Mouse (Mus musculus) thymus, postnatal 36 days (tissue): ENCODE measurements around the gene Traf6.

Source experiments
- DNase-seq, 2 experiments: peaks; one replicate each; pipeline ENCODE4 v3.0.0; 2022; ENCODE audit warnings: mixed read lengths in 2 of 2

Gene Traf6

DNA sequence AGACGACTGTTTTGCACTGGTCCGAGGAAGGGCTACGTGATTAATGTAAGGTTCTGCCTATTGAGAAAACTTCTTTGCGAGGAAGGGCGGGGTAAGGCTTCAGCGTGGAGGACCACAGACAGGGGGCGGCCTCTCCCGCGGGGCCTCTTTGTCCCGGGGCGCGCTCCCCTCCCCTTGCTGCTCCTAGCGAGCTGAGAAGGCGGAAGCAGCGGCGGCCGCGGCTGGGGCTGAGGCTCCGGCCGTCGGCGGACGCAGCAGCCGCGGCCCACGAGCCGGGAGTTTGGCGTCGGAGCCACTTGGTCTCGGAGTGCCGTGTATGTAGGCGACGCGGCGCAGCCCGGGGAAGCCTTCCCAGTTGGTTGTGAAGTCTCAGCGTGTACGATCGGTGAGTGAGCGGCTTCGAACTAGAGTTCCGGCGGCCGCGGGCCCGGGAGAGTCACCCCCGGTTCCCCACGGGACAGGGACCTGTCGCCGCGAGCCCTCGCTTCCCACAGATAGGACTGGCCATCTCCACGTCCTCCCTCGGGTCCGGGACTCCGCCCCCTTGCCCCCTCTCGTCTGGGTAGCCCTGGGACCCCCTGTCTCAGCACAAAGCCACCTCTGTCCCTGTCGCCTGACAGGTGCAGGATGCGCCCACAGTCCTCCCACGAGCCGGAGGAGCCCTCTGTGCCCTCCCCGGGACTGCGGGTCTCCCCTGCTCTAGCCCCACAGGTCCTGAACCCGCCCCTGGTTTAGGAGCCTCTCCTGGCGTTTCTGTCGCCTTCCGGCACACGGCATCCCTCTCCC is at the start of gene Traf6:
TSS of gene Traf6 (plus strand) at position 194 of the 786 bp plus-strand sequence.
- peak; percentile 88 to 89 for DNase-seq

DNA sequence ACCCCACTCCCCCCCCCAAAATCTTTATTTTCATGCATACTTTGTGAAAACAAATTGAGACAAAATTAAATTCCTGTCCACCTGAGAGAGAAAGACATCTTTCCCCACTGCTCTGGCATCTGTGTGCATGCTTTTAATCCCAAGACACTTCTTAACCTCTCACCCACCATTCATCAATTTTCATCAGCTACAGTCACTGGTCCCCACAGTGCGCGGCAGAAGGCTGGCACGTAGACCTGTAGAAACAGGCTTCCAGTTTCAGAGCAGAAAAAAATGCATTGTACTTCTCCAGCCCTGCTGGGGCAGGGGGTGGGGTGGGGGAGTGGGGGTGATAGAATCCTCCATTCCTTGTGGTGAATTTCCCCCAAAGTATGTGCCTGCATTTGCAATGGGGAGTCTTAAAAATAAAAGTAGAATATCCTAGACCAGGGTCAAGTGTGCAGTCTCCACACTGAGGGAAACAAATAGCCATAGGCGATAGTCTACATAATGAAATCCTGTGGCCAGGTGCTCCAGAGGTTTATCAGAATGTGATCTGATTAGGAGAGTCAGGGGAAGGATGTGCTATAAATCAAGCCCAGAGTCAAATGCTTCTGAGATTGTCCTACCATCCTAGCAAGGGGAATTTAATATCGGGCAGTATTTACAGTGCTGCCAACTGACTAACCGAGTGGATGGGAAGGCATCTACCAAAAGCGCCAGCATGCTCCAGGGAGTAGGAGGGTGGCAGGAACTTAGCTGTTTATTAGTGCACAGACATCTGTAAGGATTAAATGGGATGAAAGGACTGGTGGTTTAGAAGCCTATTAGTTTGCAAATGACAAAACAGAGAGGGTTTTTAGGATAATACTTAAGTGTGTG is 39.0 kb upstream of the Traf6 start:
- no peak for DNase-seq

DNA sequence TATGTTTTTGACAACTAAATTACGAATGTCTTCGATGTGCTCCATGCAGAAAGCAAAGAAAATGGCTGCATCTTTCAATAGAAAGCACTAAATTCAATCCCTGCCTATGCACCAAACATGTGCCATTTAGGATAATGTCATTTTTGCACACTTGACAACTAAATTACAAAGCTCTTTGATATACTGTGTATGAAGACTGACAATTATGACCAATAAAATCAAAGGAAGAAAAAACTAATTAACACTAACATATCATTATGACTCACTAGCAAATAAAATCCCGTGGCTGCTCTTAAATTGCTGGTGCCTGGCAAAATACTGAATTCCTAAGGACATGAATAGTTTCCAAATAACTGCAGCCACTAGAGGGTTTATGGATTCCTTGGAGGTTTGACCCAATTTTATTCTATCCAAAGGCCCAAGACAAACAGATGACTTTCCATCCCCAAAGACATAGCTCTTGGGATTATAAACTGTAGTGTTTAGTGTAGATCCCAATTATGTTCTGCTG is 38.3 kb upstream of the Traf6 start:
- DNase-seq: no peak

DNA sequence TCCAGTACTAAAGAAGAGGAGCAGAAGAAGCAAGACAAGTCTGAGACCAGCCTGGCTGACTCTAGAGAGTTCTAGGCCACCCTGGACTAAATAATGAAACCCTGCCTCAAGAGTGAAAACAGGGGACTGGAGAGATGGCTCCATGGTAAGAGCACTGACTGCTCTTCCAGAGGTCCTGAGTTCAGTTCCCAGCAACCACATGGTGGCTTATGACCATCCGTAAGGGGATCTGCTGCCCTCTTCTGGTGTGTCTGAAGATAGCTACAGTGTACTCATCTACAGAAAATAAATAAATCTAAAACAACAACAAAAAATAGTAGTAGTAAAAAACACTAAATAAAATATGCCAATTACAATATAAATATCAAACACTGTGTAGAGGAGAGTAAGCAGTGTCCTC is 32.4 kb upstream of the Traf6 start:
- DNase-seq: peak in 1 of 2 experiments; percentile 45

DNA sequence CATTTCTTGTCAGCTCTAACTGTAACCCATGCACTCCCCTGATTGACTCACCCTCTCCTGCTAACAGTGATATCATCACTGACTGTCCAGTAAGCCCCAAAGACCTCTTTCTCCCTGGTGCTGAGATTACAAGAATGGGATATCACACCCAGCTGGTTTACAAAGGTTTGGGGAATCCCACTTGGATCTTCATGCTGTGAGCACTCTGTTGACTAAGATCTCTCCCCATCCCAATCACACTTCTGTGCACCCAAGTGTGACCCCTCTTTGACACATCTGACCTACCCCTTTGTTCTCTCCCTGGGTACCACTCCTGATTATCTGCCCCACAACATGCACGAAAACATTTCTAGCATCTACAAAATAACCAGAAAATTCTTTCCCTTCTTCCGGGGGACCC is 29.9 kb upstream of the Traf6 start:
- no peak for DNase-seq

DNA sequence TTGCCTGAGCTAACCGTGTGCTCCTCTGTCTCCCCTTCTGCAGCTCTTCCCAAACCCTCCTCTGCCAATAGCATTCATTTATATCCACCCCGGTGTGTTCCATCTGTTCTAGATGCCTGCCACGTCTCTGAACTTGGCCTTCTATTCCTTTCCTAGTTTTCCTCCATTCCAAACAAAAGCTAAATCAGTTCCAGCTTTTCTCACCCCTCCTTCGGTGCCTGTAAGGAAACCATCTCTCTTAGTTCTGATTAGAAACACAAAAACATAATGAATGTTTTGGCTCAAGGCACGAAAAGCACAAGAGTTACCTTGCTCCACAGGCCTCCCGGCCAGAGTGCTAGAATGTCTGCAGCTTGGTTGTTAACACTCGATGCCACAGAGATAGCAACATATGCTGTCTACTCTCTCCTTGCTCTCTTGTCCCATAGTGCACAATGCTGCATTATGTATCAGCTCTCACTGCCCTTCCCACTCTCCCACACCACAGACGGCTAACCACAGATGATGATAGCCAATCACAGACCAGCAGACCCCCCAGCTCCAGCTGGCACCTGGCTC is 29.0 kb upstream of the Traf6 start, which contains the start of the genes Rag1 and B230118H07Rik:
TSS of gene Rag1 (minus strand) at position 388 of the 558 bp plus-strand sequence.
TSS of gene B230118H07Rik (minus strand) at position 419 of the 558 bp plus-strand sequence.
- peak; percentile 79 to 89 for DNase-seq

DNA sequence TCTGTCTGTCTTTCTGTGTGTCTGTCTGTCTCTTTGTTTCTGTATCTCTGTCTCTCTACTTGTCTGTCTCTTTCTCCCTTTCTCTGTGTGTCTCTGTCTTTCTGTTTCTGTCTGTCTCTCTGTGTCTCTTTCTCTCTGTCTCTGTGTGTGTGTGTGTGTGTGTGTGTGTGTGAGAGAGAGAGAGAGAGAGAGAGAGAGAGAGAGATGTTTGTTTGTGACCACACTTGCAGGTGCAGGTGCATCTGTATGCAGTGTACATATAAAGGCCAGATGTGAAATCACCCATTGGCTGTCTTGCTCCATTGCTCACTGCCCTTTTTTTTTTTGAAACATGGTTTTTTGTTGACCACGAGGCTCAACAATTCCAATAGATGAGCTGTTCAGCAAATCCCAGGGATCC is 27.8 kb upstream of the Traf6 start:
- peak in 1 of 2 experiments; percentile 52 for DNase-seq

DNA sequence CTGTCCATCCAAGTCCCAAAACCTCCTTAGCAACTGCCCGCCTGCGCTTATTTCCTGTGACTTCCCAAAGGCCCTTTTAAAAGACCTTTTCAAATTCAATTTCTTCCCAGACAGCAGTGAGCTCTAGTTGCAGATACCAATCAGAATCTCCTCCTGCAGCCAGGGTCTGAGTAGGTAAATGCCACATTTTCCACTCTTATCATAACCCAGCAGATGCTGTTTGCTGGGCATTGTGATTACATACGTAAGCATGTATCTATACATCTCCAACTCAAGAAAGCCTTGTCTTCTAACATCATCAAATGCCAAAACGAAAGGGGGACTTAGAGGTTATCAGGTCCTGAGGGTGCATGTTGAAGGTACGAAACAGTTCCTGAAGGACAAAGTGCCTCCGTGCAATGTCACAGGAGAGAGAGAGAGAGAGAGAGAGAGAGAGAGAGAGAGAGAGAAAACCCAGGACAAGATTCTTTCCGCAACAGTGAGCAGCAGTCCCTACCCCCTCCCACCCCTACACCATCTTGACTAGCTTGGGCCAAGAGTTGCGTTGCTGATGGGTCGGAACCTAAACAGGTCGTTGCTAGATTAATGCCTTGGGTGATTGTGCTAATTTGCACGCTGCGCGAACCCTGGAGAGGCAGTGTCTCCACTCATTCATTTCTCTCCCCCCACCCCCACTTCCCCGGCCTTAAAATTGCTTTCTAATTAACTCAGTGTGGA is 25.9 kb upstream of the Traf6 start:
- peak in 1 of 2 experiments; percentile 28 for DNase-seq

DNA sequence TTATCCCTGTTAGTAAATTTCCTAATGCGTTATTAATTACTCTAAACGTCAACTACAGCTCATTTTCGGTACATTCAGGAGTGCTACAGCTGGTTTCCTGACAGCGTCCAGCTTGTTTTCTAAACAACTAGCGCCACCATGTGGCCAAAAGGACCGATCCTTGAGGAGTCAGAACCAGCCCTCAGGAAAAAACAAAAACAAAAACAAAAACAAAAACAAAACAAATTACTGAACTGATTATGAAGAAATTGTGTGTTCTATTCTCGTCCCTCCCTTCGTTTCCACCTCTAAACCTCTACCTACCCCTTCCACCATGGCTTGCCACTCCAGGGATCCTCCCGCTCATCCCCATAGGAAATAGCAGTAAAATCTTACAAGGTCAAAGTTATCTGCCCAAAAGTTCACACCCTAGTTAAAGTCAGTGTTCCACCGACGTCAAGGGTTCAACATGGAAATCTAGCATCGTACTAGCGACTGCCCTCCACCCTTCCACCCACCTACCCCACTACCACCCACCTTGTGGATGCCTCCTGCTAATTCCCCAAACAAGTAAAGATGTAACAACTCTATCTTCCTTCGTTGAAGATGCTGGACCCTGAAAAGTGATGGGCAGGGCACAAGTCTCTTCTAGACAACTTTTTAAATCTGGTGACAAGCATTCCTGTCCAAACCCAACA is 25.2 kb upstream of the Traf6 start:
- DNase-seq: peak; percentile 80 to 81

DNA sequence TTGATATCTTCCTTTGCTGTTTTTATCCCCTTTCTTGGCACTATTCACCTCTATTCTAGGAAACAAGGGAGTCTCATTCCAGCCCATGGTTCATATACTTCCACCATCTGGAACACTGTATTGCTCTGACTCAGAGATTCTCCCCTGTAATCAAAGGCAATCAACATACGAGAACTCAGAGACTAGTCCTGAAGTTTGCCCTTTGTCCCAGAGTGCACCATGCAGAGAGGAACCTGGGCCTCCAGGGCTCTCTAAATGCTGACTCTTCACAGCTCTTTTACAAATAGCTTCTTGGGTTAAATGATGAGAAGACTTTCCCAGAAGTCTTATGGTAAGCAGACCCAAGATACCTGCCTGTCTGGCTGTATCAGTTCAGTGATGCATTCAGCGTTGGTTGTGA is 17.7 kb upstream of the Traf6 start:
- no peak for DNase-seq

DNA sequence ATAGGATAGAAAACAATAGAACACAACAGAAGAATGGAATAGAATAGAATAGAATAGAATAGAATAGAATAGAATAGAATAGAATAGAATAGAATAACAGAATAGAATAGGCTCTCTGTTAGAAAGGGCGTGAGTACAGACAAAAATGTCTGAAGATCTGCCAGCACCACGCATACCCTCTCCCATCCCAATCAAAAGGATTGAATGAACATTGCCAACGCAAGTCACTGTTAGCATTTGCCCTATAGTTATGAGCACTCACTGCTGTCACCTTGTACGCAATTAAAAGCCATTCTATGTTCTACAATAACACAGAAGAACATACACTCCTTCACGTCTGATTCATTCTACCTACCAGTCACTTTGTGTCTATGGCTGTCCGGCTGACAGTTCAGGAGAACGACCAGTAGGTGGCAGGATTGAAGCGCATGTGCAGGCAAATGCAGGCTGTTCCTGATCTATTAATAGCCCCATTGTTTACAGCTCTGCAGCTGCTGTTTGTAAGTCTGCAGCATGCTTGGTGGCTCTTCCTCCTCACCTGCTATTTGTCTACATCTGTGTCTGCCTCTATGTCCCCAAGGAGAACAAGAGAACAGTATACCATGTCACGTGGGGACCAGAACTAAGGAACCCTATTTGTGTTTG is 13.0 kb upstream of the Traf6 start:
- peak; percentile 70 to 73 for DNase-seq

DNA sequence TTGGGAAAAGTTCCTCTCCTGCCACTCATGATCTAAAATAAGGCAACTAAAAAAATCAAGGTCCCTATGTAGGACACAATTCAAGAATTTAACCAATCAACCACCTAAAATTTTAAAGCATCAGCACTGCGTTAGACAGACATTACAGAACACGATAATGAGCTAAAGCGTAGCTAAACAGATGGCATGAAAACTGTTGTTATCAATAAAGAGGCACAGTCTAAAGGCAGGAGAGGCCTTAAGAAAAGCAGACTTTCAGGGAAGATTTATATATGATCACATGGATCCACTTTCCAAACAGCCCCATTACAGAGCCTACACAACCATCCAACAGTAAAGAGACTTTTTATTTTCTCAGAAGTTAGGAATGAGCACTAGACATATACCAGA is 12.5 kb upstream of the Traf6 start:
- no peak for DNase-seq

DNA sequence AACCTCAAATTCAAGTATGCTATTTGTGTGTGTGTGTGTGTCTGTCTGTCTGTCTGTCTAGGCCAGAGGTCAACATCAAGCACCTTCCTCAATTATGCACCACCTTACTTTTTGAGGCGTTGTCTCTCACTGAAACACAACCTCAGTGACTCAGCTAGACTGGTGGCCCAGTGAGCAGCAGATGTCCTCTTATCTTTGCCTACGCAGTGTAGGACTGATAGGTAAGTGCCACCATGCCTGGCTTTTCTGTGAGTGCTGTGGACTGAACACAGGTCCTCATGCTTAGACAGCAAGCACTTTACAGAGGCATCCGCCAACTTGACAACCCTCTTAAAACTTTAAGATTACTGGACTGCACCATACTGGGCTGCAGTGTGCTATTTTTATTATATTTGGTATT is 9.5 kb upstream of the Traf6 start:
- no peak for DNase-seq

DNA sequence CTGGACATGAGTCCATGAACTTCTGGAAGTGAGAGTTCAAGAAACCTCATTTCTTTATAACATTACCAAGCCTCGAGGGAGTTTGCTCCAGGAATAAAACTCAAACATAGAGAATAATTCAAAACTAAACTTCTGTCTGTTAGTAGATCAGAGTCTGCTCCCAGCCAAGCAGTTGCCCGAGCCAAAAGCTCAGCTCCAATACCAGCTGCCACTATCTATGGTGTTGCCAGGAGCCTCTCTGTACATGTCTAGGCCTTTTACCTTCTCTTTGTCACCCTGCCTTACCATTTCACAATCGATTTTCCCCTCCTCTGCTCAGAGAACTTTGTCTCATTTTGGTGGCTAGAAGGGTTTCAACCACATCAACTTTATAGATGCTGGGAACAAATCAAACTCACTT is 4.7 kb upstream of the Traf6 start:
- no peak for DNase-seq

DNA sequence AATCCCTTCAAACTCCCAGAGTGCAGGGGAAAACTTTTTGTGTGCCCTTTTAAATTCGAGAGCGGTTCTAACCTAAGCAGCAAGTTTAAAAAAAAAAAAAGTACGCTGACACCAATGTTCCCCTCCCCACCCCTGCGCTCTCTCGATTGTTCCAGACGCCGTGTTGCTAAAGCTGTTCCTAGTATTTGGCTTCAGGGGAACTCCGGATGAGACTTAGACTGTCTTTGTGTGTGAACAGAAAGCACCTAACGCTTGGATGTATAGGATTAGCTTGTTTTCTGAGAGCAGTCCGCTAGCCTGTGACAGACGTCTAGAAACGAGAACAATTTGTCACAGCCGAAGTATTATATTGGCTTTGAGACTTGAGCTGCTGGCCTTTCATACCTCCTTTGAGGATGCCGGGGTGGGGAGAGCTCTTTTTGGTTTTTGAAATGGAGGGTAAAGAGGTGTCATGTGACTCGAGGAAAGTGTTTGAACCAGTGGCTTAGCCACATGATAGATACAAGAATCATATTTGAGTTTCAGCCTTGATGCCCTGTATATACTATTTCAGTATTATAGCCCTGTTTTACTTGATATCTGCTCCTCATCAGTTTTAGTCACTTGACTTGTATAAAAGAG is 1.0 kb downstream of the Traf6 start:
- peak; percentile 13 to 14 for DNase-seq

DNA sequence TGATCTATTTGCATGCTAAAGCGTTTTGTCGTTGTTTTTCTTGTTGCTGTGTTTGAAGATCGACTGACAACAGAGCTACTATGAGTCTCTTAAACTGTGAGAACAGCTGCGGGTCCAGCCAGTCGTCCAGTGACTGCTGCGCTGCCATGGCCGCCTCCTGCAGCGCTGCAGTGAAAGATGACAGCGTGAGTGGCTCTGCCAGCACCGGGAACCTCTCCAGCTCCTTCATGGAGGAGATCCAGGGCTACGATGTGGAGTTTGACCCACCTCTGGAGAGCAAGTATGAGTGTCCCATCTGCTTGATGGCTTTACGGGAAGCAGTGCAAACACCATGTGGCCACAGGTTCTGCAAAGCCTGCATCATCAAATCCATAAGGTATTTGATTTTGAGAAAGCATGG is 6.2 kb downstream of the Traf6 start:
- DNase-seq: no peak

DNA sequence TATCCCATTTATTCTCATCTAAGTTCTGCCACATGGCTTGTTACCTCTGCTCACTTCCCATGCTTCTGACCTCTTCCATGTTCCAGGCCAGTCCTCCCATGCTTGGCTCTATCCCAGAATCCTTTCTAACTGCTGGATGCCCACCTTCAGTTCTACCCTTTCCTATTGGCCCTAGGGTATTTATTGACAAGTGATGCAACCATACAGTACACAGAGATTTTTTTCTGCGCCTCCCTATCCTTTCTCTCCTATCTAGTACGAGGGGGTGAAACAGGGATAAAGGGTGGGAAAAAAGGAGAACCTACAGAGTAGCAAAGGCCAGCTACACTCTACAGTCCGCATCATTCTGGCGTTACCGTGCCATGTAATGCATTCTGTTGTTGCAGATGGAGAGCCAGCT is 9.8 kb downstream of the Traf6 start:
- DNase-seq: no peak

DNA sequence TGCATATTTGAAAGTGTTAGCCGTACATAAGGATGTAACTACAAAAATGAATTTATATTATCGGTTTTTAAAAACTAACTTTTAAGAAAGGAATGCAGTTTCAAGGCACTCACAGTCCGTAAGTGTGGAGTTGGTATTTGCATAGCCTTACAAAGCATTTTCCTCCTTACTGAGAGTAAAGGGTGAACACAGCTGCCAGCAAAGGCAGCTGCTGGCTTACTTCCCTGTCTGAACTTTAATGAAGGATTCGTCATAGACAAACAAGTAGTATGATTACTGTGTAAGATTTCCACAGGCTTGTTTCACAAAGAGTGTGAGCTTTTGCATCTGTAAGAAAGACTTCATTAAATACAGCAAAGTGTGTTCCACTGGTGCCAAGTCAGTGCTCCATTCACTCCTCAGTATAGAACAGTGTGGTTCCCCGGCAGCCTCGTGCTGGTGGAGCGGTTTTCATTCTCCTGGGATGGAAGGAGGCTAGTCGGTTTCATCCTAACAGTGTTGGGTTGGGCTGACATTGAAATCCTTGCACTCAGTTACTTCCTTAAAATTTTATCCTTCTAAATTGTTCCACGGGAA is 12.1 kb downstream of the Traf6 start:
- no peak for DNase-seq

DNA sequence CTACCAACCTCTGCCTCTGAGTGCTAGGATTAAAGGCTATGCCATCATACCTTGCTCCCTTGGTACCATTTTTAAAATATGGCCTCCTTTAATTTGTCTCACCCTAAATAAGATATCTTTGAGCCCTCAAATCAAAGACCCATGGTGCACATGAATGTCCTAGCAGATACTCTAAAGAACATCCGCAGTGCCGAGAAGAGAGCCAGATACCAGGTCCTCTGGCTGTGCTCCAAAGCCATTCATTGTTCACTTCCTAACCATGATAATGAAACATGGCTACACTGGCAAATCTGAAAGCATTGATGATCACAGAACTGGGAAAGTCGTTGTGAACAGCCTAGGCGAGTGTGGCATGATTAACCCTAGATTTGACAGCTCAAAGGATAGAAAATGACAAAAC is 14.8 kb downstream of the Traf6 start:
- DNase-seq: no peak

DNA sequence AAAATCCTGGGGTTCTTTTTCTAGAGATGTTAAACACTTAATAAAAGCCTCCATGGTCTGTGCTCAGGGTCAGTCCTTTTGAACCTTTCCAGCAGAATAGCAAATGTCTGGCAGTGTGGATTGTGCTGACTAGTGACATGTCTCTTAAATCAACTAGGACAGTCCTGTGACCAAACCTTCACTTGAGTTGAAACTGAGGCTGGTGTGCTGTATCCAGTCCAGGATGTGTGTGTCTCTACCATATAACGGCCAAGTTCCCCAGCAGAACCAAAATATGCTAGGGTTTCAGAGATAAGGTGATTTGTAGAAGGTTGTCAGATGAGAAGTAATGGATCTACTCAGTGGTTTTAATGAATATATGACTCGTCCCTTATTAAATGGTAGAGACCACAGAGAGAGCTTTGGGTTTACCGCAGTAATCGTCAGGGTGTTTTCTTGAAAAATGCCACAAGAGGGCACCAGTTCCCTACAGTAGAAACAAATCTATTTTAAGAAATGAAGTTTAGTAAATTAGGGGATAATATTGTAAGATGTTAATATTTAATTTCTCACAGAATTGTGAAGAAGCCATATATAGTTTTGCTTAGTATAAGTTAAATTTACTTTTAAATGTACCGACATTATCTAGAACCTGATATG is 15.5 kb downstream of the Traf6 start:
- DNase-seq: no peak
